Mouse (Mus musculus): ENCODE results near the gene Nyap2.

The Nyap2 gene

GRCm38 (mm10) chr1:81310087-81310626, 233.4 kb downstream of the Nyap2 start:
- in situ Hi-C loops (cut with MboI; ENCODE audit: low pct_unique_long_range_greater_than_20kb in 1 of 2, low sequenced_read_pairs in 2 of 2, unreplicated experiment in 1 of 2), result no loop called here

- in situ Hi-C loops (cut with MboI; ENCODE audit: low pct_unique_long_range_greater_than_20kb in 1 of 2, low sequenced_read_pairs in 2 of 2, unreplicated experiment in 1 of 2), result no loop called here
Observed at GRCm38 (mm10) chr1:81316403-81316994, 239.7 kb downstream of the Nyap2 start.

- in situ Hi-C loops (cut with MboI; ENCODE audit: low pct_unique_long_range_greater_than_20kb in 1 of 2, low sequenced_read_pairs in 2 of 2, unreplicated experiment in 1 of 2), result no loop called here
Observed at GRCm38 (mm10) chr1:81316995-81317413, 240.3 kb downstream of the Nyap2 start.

DNA sequence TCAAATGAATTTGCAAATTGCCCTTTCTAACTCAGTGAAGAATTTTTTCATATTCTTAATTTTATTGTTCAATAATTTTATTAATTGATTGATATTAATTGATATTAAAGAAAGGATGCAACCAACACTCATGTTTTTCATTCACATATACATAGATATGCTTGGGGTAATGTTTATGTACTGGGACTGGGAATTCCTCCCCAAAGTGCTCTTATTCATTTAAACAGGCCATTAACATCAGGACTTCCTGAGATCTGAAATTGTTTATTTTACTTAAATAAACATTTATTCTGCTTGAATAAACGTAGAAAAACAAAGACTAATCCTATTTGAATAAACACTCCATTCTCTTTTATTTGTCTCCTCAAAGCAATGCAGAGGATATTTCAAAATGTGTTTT, 311.0 kb downstream of the Nyap2 start:
- in situ Hi-C loops (cut with MboI; ENCODE audit: low pct_unique_long_range_greater_than_20kb in 1 of 2, low sequenced_read_pairs in 2 of 2, unreplicated experiment in 1 of 2), result no loop called here

Data from mouse embryonic stem cell (cell line).